ENCODE assay signal across 28 mouse cellular contexts in genomic region chr7:92705534-92705933, GRCm38 (mm10).
"Had no signal": no experiment of that assay in that cellular context is flagged by ENCODE, and none has a peak within 500 bp of the region (broad histone marks: within the 10 kb centered on the region; RNA-seq: fewer than 3 reads in every experiment).

No protein-coding gene starts in this region.

- H3K9ac ChIP-seq: embryonic facial prominence, embryonic 12.5 days; embryonic facial prominence, embryonic 13.5 days; embryonic facial prominence, embryonic 15.5 days; forebrain, embryonic 12.5 days; forebrain, embryonic 13.5 days; forebrain, embryonic 15.5 days; forebrain, postnatal 0 days had no signal

- H3K27me3 ChIP-seq: embryonic facial prominence, embryonic 12.5 days; embryonic facial prominence, embryonic 13.5 days; embryonic facial prominence, embryonic 15.5 days; forebrain, embryonic 12.5 days; forebrain, embryonic 13.5 days; forebrain, embryonic 15.5 days had no signal

- H3K27ac ChIP-seq: embryonic facial prominence, embryonic 10.5 days; embryonic facial prominence, embryonic 12.5 days; embryonic facial prominence, embryonic 13.5 days; embryonic facial prominence, embryonic 15.5 days; forebrain, embryonic 10.5 days; forebrain, embryonic 12.5 days; forebrain, embryonic 13.5 days; forebrain, embryonic 15.5 days; gastrocnemius, adult 2 months; heart, adult 2 months had no signal

- H3K4me3 ChIP-seq: embryonic facial prominence, embryonic 10.5 days; embryonic facial prominence, embryonic 12.5 days; embryonic facial prominence, embryonic 13.5 days; embryonic facial prominence, embryonic 15.5 days; erythroblast, embryonic 14.5 days; forebrain, embryonic 10.5 days; forebrain, embryonic 12.5 days; forebrain, embryonic 13.5 days; forebrain, embryonic 15.5 days; gastrocnemius, adult 2 months; heart, adult 2 months had no signal

- H3K4me1 ChIP-seq: embryonic facial prominence, embryonic 10.5 days; forebrain, embryonic 10.5 days; forebrain, embryonic 12.5 days; forebrain, embryonic 13.5 days; forebrain, embryonic 15.5 days had no signal

- H3K36me3 ChIP-seq: embryonic facial prominence, embryonic 10.5 days; embryonic facial prominence, embryonic 12.5 days; embryonic facial prominence, embryonic 13.5 days; embryonic facial prominence, embryonic 15.5 days; forebrain, embryonic 10.5 days; forebrain, embryonic 12.5 days; forebrain, embryonic 15.5 days had no signal

- H3K4me2 ChIP-seq: embryonic facial prominence, embryonic 12.5 days; embryonic facial prominence, embryonic 13.5 days; embryonic facial prominence, embryonic 15.5 days; forebrain, embryonic 12.5 days; forebrain, embryonic 13.5 days; forebrain, embryonic 15.5 days had no signal

- DNase-seq: cerebellum, adult 8-10 months; cerebellum, adult 9-10 months; cerebellum, adult 9-11 months; cerebellum, postnatal 10 days; cerebellum, postnatal 14 days; cerebellum, postnatal 25 days; cerebellum, postnatal 36 days; embryo, embryonic 11 days; forebrain, postnatal 0 days; gastrocnemius, adult 2 months; gastrocnemius, postnatal 10 days; gastrocnemius, postnatal 14 days; gastrocnemius, postnatal 25 days; gastrocnemius, postnatal 36 days; heart, adult 11 months; heart, adult 18-20 months; heart, adult 2 months had no signal

- ATAC-seq: forebrain, embryonic 13.5 days; forebrain, embryonic 14.5 days; forebrain, embryonic 15.5 days; forebrain, embryonic 16.5 days; forebrain, postnatal 0 days had no signal

- H3K9me3 ChIP-seq: embryonic facial prominence, embryonic 10.5 days; embryonic facial prominence, embryonic 12.5 days; embryonic facial prominence, embryonic 13.5 days; embryonic facial prominence, embryonic 15.5 days; forebrain, embryonic 10.5 days; forebrain, embryonic 12.5 days; forebrain, embryonic 13.5 days; forebrain, embryonic 15.5 days had no signal
